Mouse (Mus musculus) ES-Bruce4 (cell line): ENCODE measurements at regions not wholly inside any gene's neighbourhood (a gene's known extent, or its start where the extent isn't known, plus 50 kb on each side); places are given as distances from the start of the nearest gene placed in this dataset.

ENCODE experiments used
- H3K27ac ChIP-seq: 2 replicates; pipeline ENCODE4 v1.5.1; 2012; ENCODE audit warnings: low read length, inconsistent platforms; ENCODE audit not compliant: insufficient read depth
- H3K27me3 ChIP-seq: 2 replicates; pipeline ENCODE4 v1.6.1; 2012; ENCODE audit warnings: mild to moderate bottlenecking, low read length, inconsistent platforms; ENCODE audit not compliant: control insufficient read depth, poor library complexity, insufficient read depth, severe bottlenecking
- H3K36me3 ChIP-seq: 2 replicates; pipeline ENCODE4 v1.6.1; 2012; ENCODE audit warnings: inconsistent platforms, mild to moderate bottlenecking, low read length, moderate library complexity; ENCODE audit not compliant: control insufficient read depth, poor library complexity, insufficient read depth, severe bottlenecking
- H3K4me1 ChIP-seq: one replicate; pipeline ENCODE4 v1.8.1; 2011; ENCODE audit warnings: low read length; ENCODE audit not compliant: control insufficient read depth, insufficient read depth
- H3K4me3 ChIP-seq: 2 replicates; pipeline ENCODE4 v1.5.1; 2011; ENCODE audit warnings: low read depth, mild to moderate bottlenecking, low read length
- H3K9ac ChIP-seq: 2 replicates; pipeline ENCODE4 v1.6.1; 2012; ENCODE audit warnings: low read depth, mild to moderate bottlenecking, inconsistent platforms; ENCODE audit not compliant: poor library complexity, severe bottlenecking
- H3K9me3 ChIP-seq: replicated peaks from 2 replicates; pipeline ENCODE4 v1.6.1; 2012; ENCODE audit warnings: mild to moderate bottlenecking, low read length, inconsistent platforms; ENCODE audit not compliant: control insufficient read depth, poor library complexity, insufficient read depth, severe bottlenecking
- CTCF ChIP-seq: IDR thresholded peaks from one replicate; pipeline ENCODE4 v1.8.1; 2011; ENCODE audit warnings: low read depth, low read length
- EP300 ChIP-seq: IDR thresholded peaks from 2 replicates; pipeline ENCODE4 v1.6.1; 2011; ENCODE audit warnings: low read depth, low read length; ENCODE audit not compliant: insufficient read depth
- POLR2A ChIP-seq: IDR thresholded peaks from one replicate; pipeline ENCODE4 v1.8.1; 2011; ENCODE audit warnings: low read length; ENCODE audit not compliant: insufficient read depth

- H3K9ac ChIP-seq = no peak overlapping the region
- H3K9me3 ChIP-seq = no peaks in the 10 kb centered on the region
- H3K27ac ChIP-seq = no peak overlapping the region
- no peaks in the 10 kb centered on the region for H3K27me3 ChIP-seq
- H3K4me1 ChIP-seq = no peaks in the 10 kb centered on the region
- TF ChIP-seq POLR2A (no peak), CTCF (no peak), EP300 (no peak)
- H3K4me3 ChIP-seq = no peak overlapping the region
- no peaks in the 10 kb centered on the region for H3K36me3 ChIP-seq
Observed at GRCm38 (mm10) chr3:61740088-61740487, 374.3 kb upstream of the B430305J03Rik start.

- no peaks in the 10 kb centered on the region for H3K4me1 ChIP-seq
- no peaks in the 10 kb centered on the region for H3K9me3 ChIP-seq
- H3K36me3 ChIP-seq = no peaks in the 10 kb centered on the region
- H3K27me3 ChIP-seq = no peaks in the 10 kb centered on the region
- TF ChIP-seq POLR2A (no peak), EP300 (no peak), CTCF (no peak)
- H3K27ac ChIP-seq = no peak overlapping the region
- no peak overlapping the region for H3K4me3 ChIP-seq
- H3K9ac ChIP-seq = no peak overlapping the region
Observed at GRCm38 (mm10) chr3:61738528-61738927, 372.8 kb upstream of the B430305J03Rik start.

- H3K4me3 ChIP-seq = no peak overlapping the region
- H3K27me3 ChIP-seq = no peaks in the 10 kb centered on the region
- no peaks in the 10 kb centered on the region for H3K4me1 ChIP-seq
- no peak overlapping the region for H3K27ac ChIP-seq
- H3K36me3 ChIP-seq = no peaks in the 10 kb centered on the region
- H3K9me3 ChIP-seq = peaks cover 14% of the 10 kb centered on the region
- TF ChIP-seq CTCF (no peak), POLR2A (no peak), EP300 (no peak)
- H3K9ac ChIP-seq = no peak overlapping the region
Observed at GRCm38 (mm10) chr3:61716785-61717184, 351.0 kb upstream of the B430305J03Rik start.

GRCm38 (mm10) chr3:61687933-61688705 lies 322.4 kb upstream of the B430305J03Rik start:
- no peak overlapping the region for H3K27ac ChIP-seq
- TF ChIP-seq CTCF (no peak), POLR2A (no peak)
- H3K4me3 ChIP-seq = no peak overlapping the region

GRCm38 (mm10) chr3:61670874-61671273 lies 305.1 kb upstream of the B430305J03Rik start:
- H3K27me3 ChIP-seq = no peaks in the 10 kb centered on the region
- H3K36me3 ChIP-seq = no peaks in the 10 kb centered on the region
- no peaks in the 10 kb centered on the region for H3K9me3 ChIP-seq
- H3K27ac ChIP-seq = no peak overlapping the region
- no peak overlapping the region for H3K4me3 ChIP-seq
- H3K4me1 ChIP-seq = no peaks in the 10 kb centered on the region
- H3K9ac ChIP-seq = no peak overlapping the region
- no peak for TF ChIP-seq EP300
- no peak for TF ChIP-seq CTCF
- TF ChIP-seq POLR2A = no peak

More at GRCm38 (mm10) chr3:61687933-61688705, 322.4 kb upstream of the B430305J03Rik start:
- no peak overlapping the region for H3K9ac ChIP-seq
- no peaks in the 10 kb centered on the region for H3K9me3 ChIP-seq
- no peaks in the 10 kb centered on the region for H3K36me3 ChIP-seq
- H3K27me3 ChIP-seq = no peaks in the 10 kb centered on the region
- no peaks in the 10 kb centered on the region for H3K4me1 ChIP-seq

GRCm38 (mm10) chr3:61656143-61656542 lies 290.4 kb upstream of the B430305J03Rik start:
- Histone ChIP-seq H3K27ac (no peak overlapping the region), H3K4me3 (no peak overlapping the region), H3K36me3 (no peaks in the 10 kb centered on the region), H3K9me3 (no peaks in the 10 kb centered on the region), H3K4me1 (no peaks in the 10 kb centered on the region), H3K27me3 (no peaks in the 10 kb centered on the region), H3K9ac (no peak overlapping the region)
- TF ChIP-seq CTCF (no peak), POLR2A (no peak), EP300 (no peak)
